ENCODE assay signal across 8 mouse cellular contexts in the genomic region with DNA sequence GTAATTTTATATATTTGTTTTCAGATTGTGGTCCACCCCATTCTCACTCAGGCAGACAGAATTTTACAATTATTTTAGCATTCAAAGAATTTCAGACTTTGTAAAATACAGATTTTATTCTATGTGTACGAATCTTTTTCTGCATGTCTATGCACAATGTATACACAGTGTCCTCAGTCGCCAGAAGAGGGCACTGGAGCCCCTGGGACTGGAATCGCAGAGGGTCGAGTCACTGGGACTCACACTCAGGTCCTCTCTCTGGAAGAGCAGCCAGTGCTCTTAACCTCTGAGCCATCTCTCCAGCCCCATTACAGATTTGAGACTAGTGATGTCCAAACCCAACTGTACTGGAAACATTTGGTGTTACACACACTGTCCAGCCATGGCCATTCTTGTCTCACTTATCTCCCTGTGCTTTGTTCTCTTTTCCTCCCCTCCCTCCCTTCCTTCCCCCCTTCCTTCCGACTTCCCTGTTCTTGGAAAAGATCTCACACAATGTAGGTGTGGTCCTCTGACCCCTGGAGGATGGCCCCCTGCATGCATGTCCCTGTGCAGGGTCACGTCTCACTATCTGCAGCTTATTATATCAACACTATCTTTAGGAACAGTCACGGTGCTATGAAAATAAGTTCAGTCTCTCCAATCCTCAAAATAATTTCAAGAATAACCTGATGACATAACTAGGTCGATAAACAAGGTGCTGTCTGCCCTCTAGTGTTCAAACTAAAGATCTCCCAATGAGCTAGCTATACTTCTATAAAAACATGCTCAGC. TPM values are rescaled to one million over a fixed set of nuclear protein-coding genes. Genes with fewer than 3 reads are reported as not detected.
DNase-seq lines count a peak whose midpoint lies in the region; ATAC-seq lines count a peak whose summit lies in the region.

No protein-coding gene starts in this region.

- no peak overlapping the region for H3K4me3 ChIP-seq in heart, embryonic 14.5 days (ENCODE audit: control insufficient read depth in 1 of 2, insufficient read depth in 1 of 2, low read depth in 1 of 2, low read length in 2 of 2)
- H3K4me3 ChIP-seq in liver, embryonic 15.5 days (replicated peaks) = no peak overlapping the region

- H3K36me3 ChIP-seq in heart, embryonic 14.5 days (ENCODE audit: control insufficient read depth, insufficient read depth, low read length) = peaks cover 17% of the 10 kb centered on the region
- H3K36me3 ChIP-seq in liver, embryonic 15.5 days (replicated peaks) = peaks cover 23% of the 10 kb centered on the region

- H3K9ac ChIP-seq in heart, embryonic 14.5 days (ENCODE audit: low read length) = no peak overlapping the region
- no peak overlapping the region for H3K9ac ChIP-seq in liver, embryonic 15.5 days

- H3K4me1 ChIP-seq in heart, embryonic 14.5 days (ENCODE audit: control insufficient read depth in 2 of 2, insufficient read depth in 2 of 2, low read length in 2 of 2) = peaks cover 2 to 14% of the 10 kb centered on the region in 2 experiments
- H3K4me1 ChIP-seq in liver, embryonic 15.5 days (replicated peaks) = peaks cover 27% of the 10 kb centered on the region

- peak; percentile 75 for ATAC-seq in heart, embryonic 14.5 days (ENCODE audit: insufficient number of reproducible peaks, insufficient read depth, low FRiP score, low read depth)
- peak; percentile 51 for ATAC-seq in liver, embryonic 15.5 days (ENCODE audit: insufficient read depth)

- peak; percentile 35 to 40 for DNase-seq in cerebellum, postnatal 10 days
- DNase-seq in cerebellum, adult 8-10 months = no peak
- DNase-seq in urinary bladder, postnatal 14 days (ENCODE audit: low spot score) = peak; percentile 35
- no peak for DNase-seq in urinary bladder, postnatal 4 days (ENCODE audit: low spot score in 2 of 2)
- peak; percentile 52 to 68 for DNase-seq in spleen, postnatal 4 days (ENCODE audit: low spot score in 2 of 2)
- DNase-seq in left cerebral cortex, adult 11 months (ENCODE audit: low spot score) = no peak

- no peak overlapping the region for H3K4me2 ChIP-seq in heart, embryonic 14.5 days (ENCODE audit: low read length)
- H3K4me2 ChIP-seq in liver, embryonic 15.5 days = no peak overlapping the region

- no peaks in the 10 kb centered on the region for H3K9me3 ChIP-seq in heart, embryonic 14.5 days (ENCODE audit: control insufficient read depth, low read length)
- no peaks in the 10 kb centered on the region for H3K9me3 ChIP-seq in liver, embryonic 15.5 days (replicated peaks)

- WGBS in heart, embryonic 14.5 days = 41% methylated on average over 8 of the region's 8 CpGs
- WGBS in liver, embryonic 15.5 days (ENCODE audit: insufficient replicate concordance) = 35% methylated on average over 8 of the region's 8 CpGs

- no peaks in the 10 kb centered on the region for H3K27me3 ChIP-seq in heart, embryonic 14.5 days (ENCODE audit: control insufficient read depth, insufficient read depth, low read length)
- H3K27me3 ChIP-seq in liver, embryonic 15.5 days = no peaks in the 10 kb centered on the region

- peak overlapping the region in 1 of 2 experiments; percentile 10; a peak in 2 of 4 replicates for H3K27ac ChIP-seq in heart, embryonic 14.5 days (replicated peaks in 1 of 2; ENCODE audit: control insufficient read depth in 1 of 2, insufficient read depth in 1 of 2, low read depth in 2 of 2, low read length in 2 of 2)
- H3K27ac ChIP-seq in liver, embryonic 15.5 days (replicated peaks) = 0 out of 2 replicates have a peak overlapping the region, but pooled peaks have one; percentile 51

RNA-seq across cellular contexts. Expression of gene Phactr4, which starts 10.8 kb away (rescaled TPM):
- polyA plus RNA-seq in heart, embryonic 14.5 days (2014; fragmentation: Nextera tagmentation; extraction: Ambion mirVana) = 19.3 and 20.2 TPM in 2 replicates
- polyA plus RNA-seq in liver, embryonic 15.5 days (2015; fragmentation: Nextera tagmentation; extraction: Ambion mirVana) = 8.0 and 8.6 TPM in 2 replicates

RNA-seq across cellular contexts. Expression of gene Med18, which starts 52.2 kb away (rescaled TPM):
- polyA plus RNA-seq in heart, embryonic 14.5 days (2014; fragmentation: Nextera tagmentation; extraction: Ambion mirVana) = 12.1 and 13.0 TPM in 2 replicates
- polyA plus RNA-seq in liver, embryonic 15.5 days (2015; fragmentation: Nextera tagmentation; extraction: Ambion mirVana) = 10.7 and 11.2 TPM in 2 replicates

RNA-seq across cellular contexts. Expression of gene Rcc1, which starts 58.1 kb away (rescaled TPM):
- 18.9 and 21.1 TPM in 2 replicates for polyA plus RNA-seq in heart, embryonic 14.5 days (2014; fragmentation: Nextera tagmentation; extraction: Ambion mirVana)
- polyA plus RNA-seq in liver, embryonic 15.5 days (2015; fragmentation: Nextera tagmentation; extraction: Ambion mirVana) = 48.0 and 54.5 TPM in 2 replicates

Comparison
In these comparisons a context has a peak if more than half of its experiments do, and no peak if none do; other contexts are left out.
1. DNase-seq: peak in cerebellum, postnatal 10 days (2 of 2), urinary bladder, postnatal 14 days (single experiment) and spleen, postnatal 4 days (2 of 2); none in cerebellum, adult 8-10 months (single experiment), urinary bladder, postnatal 4 days (0 of 2) and left cerebral cortex, adult 11 months (single experiment).